Mouse (Mus musculus) frontal cortex, adult (tissue): ENCODE data around the gene Ube2u.
A peak's percentile ranks its signal among the peaks of the same experiment; 100 is the strongest.
"Not testable (repeated sequence)": the region's sequence is repeated elsewhere in the genome, so short reads cannot be mapped to it uniquely, and the experiment has no call there.

ENCODE experiments used
- ATAC-seq: cut with Nextera tagmentation; 2 replicates; pipeline ENCODE4 v1.9.2; 2017; ENCODE audit warnings: mild to moderate bottlenecking, moderate library complexity, mixed read lengths; ENCODE audit not compliant: low TSS enrichment

Ube2u gene

GRCm38 (mm10) chr4:100478592-100479321, at the start of gene Ube2u:
TSS of gene Ube2u (plus strand) at chr4:100478849.
- ATAC-seq, result peak; percentile 83

GRCm38 (mm10) chr4:100429371-100429900, 49.2 kb upstream of the Ube2u start:
- ATAC-seq, result no peak

- ATAC-seq, result no peak
Measured at GRCm38 (mm10) chr4:100435281-100436168, 43.1 kb upstream of the Ube2u start.

DNA sequence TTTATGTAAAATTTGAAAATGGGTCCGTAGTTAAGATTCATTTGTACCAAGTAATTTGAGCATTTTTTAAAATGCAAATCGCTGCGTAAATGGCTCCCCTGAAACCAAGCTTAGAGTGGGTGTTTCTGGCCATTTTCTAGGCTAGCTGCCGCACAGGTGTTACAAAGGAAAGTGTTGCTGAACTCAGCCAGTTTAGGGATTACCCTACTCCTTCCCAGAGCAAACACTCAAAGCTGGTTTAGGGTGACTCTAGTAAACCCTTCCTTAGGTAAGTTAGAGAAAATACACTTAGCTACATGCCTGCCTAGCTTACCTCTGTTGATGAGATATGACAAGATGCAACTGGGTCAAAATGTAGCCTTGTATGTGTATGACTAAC, 42.5 kb upstream of the Ube2u start:
- no peak for ATAC-seq

GRCm38 (mm10) chr4:100446897-100447296, 31.8 kb upstream of the Ube2u start:
- ATAC-seq, result no peak

DNA sequence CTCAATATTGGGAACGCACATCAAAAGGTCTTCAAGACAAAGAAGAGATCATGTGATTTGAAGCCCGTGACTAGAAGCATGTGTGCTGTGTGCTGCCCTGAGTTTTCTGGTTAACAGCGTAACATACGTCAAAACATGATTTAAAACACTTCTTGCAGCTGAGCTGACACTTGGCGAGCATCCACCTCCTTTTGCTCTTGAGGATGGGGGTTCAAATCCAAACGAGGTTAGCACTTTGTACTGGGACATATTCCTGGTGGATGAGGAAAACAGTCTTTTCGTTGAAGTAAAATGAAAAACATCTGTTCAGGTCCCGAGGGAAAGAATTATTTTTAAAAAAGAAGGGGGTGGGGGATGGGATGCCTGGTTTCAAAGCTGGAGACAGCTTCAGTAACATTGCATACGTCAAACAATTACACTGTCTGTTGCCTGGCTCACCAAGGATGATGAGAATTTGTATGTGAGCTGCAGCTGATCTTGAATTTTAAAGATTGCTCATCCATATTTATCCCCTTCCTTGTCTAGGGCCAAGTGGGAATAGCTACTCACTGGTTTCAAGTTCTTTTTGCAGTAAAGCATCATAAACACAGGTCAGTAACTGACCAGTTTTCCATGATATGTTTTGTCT, 16.0 kb upstream of the Ube2u start:
- ATAC-seq, result no peak

DNA sequence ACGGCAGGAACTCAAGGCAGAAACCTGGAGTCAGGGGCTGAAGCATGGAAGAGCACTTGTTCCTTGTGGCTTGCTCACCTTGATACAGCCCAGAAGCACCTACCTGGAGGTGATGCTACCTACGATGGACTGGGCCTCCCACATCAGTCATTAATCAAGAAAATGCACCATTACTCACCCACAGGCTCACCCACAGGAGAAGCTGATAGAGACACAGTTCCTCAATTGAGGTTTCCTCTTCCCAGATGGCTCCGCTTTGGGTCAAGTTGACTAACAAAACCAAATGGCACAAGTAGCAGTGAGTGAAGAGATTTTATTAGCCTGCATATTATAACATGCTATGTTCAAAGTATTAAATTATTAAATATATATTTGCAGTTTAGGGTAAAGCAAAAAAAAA, 9.8 kb downstream of the Ube2u start:
- ATAC-seq, result no peak

DNA sequence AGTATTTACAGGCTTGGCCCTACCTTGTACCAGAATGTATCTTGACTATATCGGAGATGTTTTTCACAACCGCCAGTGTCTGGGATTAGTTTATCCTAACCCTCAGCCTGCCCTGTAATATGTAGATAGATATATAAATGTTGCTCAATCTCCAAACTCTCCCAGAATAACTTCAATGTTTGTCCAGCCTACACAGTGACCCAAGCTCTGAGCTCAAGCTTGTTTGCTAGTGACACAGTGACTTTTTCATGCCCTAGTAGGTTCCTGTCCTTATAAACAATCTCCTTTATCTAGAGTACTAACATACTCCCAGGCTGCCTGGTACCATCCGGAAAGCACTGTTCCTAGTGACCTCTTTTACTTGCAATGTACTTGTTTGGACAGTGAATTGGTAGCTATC, 16.5 kb downstream of the Ube2u start:
- ATAC-seq, result no peak

GRCm38 (mm10) chr4:100496521-100496920, 17.9 kb downstream of the Ube2u start:
- no peak for ATAC-seq

DNA sequence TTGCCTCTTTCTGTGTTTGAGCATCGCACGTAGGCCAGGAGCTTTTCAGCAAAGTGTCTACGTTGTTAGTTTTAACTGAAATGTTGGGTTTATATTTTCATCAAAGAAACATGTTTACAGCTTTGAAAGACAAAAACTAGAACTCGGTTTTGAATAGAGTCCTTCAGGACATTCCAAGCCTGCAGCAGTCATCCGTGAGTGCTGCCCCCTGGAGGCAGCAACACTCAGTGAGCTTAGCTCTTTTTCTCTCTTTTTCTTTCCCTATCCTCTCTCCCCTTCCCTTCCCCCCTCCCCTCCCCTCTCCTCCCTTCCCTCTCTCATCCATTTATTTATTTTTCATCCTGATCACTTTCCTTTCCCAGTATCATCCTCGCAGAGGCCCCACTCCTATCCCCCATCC, 19.5 kb downstream of the Ube2u start:
- ATAC-seq, result 0 out of 2 replicates have a peak, but pooled peaks have one; percentile 31

GRCm38 (mm10) chr4:100499037-100499601, 20.5 kb downstream of the Ube2u start:
- not testable (repeated sequence) for ATAC-seq

- no peak for ATAC-seq
Measured at GRCm38 (mm10) chr4:100503337-100503736, 24.7 kb downstream of the Ube2u start.

DNA sequence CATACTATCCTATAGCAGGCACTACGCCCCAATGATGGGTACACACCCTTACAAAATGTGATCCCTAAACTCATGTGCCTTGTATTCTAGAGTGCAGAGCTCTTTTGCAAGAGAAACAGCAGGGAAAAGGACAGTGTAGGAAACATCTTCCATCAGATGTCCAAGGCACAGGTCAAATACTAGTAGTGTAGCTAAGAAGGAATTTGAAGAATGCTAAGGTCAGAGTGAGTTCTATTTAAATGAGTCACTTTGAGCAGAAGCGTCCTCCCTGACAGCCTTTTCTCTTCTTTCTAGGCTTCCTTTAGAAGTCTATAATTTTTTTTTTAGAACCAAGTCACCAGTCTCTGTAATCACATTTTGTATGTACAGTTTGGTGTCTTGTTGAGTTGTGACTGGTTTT, 39.0 kb downstream of the Ube2u start:
- no peak for ATAC-seq

DNA sequence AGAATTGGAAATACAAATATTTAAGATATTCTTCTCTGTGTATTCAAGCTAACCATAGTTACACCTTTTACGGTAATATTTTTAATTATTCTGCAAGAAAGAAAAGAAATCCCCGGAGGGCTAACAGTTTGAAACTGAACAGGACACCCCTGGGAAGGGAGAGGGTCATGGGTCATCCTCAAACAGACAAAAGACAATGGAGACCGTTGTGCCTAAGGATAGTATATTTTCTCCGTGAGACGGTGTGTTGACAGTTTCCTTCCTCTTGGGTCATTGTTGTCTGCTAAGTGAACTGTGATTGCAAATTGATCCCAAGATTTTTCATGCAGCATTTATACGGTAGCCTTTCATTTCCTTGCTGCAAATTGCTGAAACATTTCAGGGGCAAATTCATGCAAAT, 43.9 kb downstream of the Ube2u start:
- ATAC-seq, result no peak

- ATAC-seq, result no peak
Measured at GRCm38 (mm10) chr4:100524741-100525140, 46.1 kb downstream of the Ube2u start.

- ATAC-seq, result no peak
Measured at GRCm38 (mm10) chr4:100526296-100526695, 47.6 kb downstream of the Ube2u start.

DNA sequence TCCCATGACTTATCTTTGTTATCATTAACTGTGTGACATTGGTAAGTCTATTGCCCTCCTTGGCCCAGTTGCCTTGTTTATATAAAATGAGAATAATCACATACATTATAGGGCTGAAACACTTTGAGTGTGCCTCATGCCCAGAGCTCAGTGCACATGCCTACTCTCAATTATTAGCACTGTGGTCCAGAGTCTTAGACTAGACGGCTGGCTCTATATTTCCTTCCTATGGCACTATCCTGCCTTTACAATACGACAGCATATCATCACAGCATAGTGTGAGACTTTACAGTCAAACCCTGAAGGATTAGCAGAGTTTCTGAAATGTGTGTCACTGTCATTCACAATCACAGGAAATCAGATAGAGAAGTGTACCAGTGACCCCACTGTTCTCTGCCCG, 48.4 kb downstream of the Ube2u start:
- ATAC-seq, result no peak

DNA sequence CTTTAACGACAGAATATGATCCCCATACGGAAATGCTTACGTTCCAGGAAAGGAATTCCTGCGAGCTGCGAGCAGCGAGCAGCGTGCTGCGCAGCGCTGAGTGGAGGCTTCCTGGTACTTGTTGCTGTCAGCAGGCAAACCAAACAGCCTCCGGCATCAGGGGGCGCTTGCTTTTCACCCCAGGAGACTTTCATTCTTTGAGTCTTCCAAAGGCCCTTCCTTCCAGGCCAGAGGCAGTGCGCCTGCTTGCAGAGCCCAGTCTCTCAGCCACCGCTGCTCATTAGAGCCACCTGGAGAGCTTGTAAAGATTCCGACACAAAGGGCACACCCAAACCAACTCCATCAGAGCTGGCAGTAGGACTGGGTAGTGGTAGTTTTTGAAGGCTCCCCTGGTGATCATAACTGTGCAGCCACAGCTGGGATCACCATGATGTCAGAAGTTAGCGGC, 48.9 kb downstream of the Ube2u start:
- ATAC-seq, result 0 out of 2 replicates have a peak, but pooled peaks have one; percentile 41

GRCm38 (mm10) chr4:100533607-100534006, 55.0 kb downstream of the Ube2u start:
- 0 out of 2 replicates have a peak, but pooled peaks have one; percentile 52 for ATAC-seq

GRCm38 (mm10) chr4:100534946-100535345, 56.3 kb downstream of the Ube2u start:
- ATAC-seq, result no peak

GRCm38 (mm10) chr4:100537898-100538297, 59.2 kb downstream of the Ube2u start:
- ATAC-seq, result peak; percentile 52; the same call in 1 of the 2 replicates

GRCm38 (mm10) chr4:100539483-100539882, 60.8 kb downstream of the Ube2u start:
- no peak for ATAC-seq
